Mouse (Mus musculus): Measurements from ENCODE around the gene Tubg1.
"Not testable (repeated sequence)": the region's sequence is repeated elsewhere in the genome, so short reads cannot be mapped to it uniquely, and the experiment has no call there.

Tubg1 gene

GRCm38 (mm10) chr11:101140164-101140819 is 20.6 kb downstream of the Tubg1 start:
- no peak for DNase-seq (ENCODE audit: low read depth, low spot score)

DNA sequence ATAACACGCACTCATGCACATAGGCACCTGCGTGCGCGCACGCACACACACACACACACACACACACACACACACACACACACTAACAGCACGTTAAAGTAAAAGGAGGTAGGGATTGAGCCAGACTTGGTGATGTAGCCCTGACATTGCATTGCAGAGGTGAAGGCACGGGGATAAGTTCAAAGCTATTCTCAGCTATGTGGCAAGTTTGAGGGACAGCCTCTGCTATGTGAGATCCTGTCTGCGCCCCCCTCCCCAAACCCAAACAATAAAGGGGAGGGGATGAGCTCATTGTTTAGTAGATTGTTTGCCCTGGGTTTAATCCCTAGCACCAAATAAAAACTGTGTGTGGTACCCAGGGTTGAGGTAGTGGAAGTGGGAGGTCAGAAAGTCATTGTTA is 21.4 kb downstream of the Tubg1 start:
- no peak for DNase-seq (ENCODE audit: low read depth, low spot score)

DNA sequence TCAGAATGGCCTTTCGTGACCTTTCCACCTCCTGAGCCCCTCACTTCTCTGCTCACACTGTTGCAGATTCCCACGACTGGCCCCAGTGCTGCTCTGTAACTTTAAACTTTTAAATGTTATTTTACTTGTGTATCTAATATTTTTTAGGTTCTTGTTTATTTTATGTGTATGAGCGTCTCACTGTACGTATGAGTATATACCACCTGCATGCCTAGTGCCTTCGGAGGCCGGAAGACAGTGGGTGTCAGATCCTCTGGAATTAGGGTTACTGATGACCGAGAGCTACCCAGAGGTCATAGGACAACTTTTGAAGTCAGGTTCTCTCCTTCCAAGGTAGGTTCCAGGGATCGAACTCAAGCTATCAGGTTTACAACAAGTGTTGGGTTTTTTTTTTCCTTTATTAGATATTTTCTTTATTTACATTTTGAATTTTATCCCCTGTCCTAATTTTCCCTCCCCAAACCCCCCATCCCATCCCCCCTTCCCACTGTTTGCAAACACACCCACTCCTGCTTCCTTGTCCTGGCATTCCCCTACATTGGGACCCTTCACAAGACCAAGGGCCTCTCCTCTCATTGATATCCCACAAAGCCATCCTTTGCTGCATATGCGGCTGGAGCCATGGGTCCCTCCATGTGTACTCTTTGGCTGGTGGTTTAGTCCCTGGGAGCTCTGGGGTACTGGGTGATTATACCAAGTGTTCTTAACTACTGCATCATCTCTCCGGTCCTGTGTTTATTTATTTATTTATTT is 22.7 kb downstream of the Tubg1 start:
- no peak for DNase-seq (ENCODE audit: low read depth, low spot score)

DNA sequence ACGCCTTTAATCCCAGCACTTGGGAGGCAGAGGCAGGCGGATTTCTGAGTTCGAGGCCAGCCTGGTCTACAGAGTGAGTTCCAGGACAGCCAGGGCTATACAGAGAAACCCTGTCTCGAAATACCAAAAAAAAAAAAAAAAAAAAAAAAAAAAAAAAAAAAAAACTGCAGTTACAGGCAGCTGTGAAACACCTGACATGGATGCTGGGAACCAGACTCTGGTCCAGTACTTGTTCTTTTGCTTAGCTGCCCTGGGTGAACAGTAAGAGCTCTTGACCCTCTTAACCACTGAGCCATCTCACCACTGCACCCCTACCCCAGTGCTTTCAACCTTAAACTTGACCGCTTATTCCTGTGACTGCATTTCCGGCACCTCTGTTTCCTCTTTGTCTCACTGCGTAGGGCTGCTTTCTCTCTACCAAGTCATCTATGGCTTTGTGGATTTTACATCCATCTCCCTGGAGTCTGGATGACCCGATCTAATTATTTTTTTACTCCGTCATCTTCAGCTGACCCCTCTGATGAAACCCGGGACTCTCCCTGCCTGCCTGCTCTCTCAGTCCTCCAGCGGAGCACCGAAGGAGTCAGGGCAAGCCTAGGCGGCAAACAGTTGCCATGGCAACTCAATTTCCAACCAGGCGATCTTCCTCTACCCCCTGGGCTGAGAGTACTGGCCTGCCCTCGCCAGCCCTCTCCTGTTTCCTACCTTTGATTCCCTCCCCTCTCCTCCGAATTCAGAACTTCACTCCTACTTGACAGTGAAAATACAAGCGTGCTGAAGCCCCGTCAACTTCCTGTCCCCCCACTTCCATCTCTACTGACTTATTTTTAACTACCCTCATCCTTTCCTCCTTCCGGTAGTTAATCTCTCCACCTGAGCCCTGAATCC is 23.8 kb downstream of the Tubg1 start:
- DNase-seq (ENCODE audit: low read depth, low spot score) = no peak

GRCm38 (mm10) chr11:101146377-101146776 is 26.6 kb downstream of the Tubg1 start:
- no peak for DNase-seq (ENCODE audit: low read depth, low spot score)

DNA sequence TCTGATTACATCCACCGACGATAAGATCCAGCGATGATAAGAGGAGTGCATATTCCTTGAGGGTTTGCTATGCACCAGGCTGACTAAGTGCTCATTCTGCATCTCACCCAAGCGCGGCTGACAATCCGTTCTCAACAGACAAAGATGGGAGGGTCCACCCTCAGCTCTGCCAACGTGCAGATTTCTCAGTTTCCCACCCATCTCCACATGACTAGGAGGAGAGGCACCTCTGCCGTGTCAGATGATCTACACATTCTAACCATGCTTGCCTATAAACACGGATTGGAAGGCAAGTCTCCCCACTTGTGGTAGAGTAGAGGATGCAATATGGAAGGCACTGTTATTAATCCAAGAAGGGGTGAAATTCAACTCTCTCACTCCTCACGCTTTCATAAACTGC is 29.0 kb downstream of the Tubg1 start:
- no peak for DNase-seq (ENCODE audit: low read depth, low spot score)

DNA sequence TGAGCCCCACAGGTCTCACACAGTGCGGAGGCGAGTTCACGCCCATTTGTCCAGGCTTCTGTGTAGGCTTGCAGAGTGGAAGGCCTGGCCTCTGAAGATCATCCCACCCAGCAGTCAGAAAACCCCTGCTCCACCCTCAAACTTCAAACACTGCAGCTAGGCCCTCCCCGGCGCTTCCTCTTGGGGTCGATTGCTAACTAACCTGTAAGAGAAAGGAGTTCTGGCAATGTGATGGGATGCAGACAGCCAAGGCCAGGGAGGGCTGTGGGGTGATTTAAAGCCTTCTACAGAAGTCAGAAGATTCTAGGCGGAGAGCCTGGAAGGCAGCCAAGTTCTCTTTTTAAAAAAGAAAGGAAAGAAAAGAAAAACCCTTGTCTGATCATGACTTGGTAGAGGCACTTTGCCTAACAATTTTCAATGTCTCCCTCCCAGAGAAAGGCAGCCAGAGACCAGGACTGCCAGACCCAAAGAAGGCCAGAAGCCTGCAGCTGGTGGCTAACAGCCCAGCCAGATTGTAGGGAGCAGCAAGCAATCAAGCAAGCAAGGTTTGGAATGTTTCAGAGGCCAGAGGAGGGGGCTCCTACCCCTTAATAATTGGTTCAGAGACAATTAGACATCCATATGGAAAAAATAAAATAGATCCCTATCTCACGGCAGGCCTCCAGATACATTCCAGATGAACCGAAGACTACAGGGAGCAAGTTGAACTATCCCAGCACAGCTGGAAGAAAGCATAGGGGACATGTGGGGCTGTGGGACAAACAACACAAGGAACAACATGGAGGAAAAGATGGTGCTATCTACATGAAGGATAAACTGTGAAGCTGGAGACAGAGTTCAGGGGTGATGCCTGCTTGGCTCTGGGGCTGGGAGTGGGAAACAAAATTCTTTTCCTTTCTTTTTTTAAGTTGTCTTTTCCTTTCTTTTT is 29.7 kb downstream of the Tubg1 start:
- no peak for DNase-seq (ENCODE audit: low read depth, low spot score)

DNA sequence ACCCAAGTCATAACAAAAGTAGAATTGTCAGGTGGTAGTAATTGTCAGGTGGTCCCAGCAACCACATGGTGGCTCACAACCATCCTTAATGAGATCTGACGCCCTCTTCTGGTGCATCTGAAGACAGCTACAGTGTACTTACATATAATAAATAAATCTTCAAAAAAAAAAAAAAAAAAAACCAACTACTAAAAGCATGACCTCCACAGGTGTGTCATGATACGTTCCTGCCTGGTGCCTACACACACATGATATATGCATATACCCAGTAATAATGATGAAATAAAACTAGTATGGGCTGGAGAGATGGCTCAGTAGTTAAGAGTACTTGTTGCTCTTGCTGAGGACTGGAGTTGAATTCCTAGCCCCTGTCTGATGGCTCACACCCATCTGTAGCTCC is 31.3 kb downstream of the Tubg1 start:
- no peak for DNase-seq (ENCODE audit: low read depth, low spot score)

- DNase-seq (ENCODE audit: low read depth, low spot score) = no peak
Observed at GRCm38 (mm10) chr11:101152825-101153224, 33.1 kb downstream of the Tubg1 start.

- DNase-seq (ENCODE audit: low read depth, low spot score) = no peak
Observed at GRCm38 (mm10) chr11:101154648-101155047, 34.9 kb downstream of the Tubg1 start.

DNA sequence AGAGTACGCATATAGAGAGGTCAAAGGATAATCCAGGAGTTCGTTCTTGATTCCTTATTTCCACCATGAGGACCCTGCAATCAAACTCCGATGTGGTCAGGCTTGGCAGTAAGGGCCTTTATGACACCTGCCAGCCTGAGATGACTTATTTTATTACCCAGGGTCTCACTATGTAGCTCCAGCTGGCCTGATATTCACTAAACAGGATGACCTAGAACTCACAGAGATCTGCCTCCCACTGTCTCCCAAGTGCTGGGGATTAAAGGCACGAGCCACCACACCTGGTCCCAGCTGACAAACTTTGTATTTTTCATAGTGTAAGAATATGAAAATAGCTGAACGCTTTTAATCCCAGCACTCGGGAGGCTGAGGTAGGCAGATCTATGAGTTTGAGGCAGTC is 35.4 kb downstream of the Tubg1 start:
- DNase-seq (ENCODE audit: low read depth, low spot score) = no peak

- no peak for DNase-seq (ENCODE audit: low read depth, low spot score)
Observed at GRCm38 (mm10) chr11:101155728-101156371, 36.1 kb downstream of the Tubg1 start, which contains the start of gene Tubg2. Tubg2 (plus strand) TSS chr11:101155907.

- DNase-seq (ENCODE audit: low read depth, low spot score) = not testable (repeated sequence)
Observed at GRCm38 (mm10) chr11:101160151-101160550, 40.4 kb downstream of the Tubg1 start.

DNA sequence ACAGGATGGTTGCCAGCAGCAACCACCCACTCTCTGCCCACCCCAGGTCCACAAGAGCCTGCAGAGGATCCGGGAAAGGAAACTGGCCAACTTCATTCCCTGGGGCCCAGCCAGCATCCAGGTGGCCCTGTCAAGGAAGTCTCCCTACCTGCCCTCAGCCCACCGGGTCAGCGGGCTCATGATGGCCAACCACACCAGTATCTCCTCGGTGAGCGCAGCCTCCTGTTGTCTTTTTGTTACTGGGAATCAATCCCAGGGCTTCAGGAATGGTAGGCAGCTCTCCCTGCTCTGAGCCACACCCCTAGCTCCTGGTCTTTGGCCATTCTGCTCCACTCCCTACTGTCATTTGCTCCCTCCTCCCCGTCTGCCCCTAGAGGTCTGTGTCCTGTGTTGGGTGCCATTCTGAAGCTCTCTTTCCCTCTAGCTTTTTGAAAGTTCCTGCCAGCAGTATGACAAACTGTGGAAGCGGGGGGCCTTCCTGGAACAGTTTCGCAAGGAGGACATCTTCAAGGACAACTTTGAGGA is 41.3 kb downstream of the Tubg1 start:
- DNase-seq (ENCODE audit: low read depth, low spot score) = not testable (repeated sequence)

GRCm38 (mm10) chr11:101161551-101161950 is 41.8 kb downstream of the Tubg1 start:
- DNase-seq (ENCODE audit: low read depth, low spot score) = no peak

- no peak for DNase-seq (ENCODE audit: low read depth, low spot score)
Observed at GRCm38 (mm10) chr11:101162301-101162700, 42.6 kb downstream of the Tubg1 start.

DNA sequence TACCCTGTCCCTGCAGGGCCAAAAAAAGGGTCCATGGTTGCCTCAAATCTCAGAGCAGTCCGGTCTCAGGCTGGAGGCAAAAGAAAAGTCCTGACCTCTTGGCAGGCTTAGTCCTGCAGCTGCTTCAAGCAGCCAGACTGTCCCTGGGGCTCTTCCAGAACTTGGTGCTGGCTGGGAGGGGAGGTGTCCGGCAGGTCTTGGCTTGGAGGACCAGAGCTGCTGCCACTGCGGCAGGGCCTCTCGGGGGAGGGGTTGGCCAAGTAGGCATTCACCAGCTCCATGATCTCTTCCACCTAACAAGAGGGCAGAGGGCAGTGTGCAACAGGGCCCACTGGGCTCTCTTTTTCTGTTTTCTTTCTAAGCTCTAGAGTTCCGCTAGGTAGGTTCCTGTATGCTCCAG is 43.0 kb downstream of the Tubg1 start:
- DNase-seq (ENCODE audit: low read depth, low spot score) = no peak

GRCm38 (mm10) chr11:101163476-101164350 is 44.0 kb downstream of the Tubg1 start:
- DNase-seq (ENCODE audit: low read depth, low spot score) = no peak

DNA sequence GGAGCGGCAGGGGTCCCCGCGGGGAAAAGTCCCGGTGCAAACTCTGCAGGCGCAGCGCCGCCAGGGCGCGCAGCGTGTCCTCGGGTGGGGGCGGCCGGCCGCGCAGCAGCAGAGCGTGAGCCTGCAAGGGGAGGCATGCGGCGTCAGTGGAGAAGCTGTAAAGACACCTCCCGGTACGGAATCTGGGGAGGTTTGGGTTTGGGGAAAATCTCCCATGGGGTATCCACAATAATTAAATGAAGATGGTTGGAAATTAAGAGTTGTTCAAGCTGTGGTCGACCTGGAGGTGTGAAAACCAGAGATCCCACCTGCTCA is 44.6 kb downstream of the Tubg1 start:
- DNase-seq (ENCODE audit: low read depth, low spot score) = no peak

Data from embryo, embryonic 11.5 days (tissue).